Mouse (Mus musculus): ENCODE data around the gene Ldha.

The Ldha gene

DNA sequence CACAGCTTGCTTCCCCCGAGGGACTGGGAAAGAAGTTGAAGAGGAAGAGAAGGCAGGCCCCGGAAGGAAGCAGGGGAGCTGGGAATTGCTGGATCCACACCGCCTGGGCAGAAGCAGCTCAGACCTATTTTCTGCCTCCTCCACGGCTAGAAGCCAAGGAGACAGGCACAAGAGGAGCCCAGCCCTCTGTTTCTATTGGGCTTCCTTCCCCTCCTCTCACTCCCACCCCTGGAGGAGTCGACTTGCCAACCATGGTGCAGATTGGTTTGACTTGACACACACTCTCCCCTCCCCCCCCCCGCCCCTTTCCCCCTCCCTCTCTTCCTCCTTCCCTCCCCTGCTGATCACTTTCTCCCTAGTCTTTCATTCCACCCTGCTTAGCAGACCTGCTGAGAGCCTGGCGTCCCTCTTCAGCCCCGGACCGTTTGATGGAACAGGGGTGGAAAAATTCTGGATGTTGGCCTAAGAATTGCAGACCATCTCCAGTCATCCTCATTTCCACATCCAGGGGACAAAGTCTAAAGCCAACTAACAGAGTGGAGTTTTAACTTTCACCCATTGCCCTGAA is 3.1 kb upstream of the Ldha start:
- DNase-seq (ENCODE audit: low spot score in 2 of 2) = peak; percentile 33 to 43

DNA sequence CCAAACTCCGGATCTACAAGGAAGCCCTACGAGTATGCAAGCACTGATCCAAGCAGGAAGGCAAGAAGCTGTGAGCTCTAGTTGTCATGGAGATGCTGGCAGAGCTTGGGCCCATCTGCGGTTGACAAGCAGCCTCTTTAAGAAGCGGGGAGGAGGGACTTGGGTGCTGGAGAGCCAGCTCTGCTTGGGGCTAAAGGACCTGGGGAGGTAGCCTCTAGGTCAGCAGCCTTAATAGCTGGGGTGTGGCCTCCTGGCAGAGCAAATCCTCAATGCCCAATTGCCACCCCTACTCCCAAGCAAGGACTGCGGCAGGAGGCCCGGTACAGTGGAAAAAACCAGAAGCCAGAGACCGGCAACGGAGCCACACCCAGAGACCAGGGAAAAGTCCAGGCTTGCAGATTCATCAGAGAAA is 2.4 kb upstream of the Ldha start:
- peak; percentile 84 to 87 for DNase-seq (ENCODE audit: low spot score in 2 of 2)

DNA sequence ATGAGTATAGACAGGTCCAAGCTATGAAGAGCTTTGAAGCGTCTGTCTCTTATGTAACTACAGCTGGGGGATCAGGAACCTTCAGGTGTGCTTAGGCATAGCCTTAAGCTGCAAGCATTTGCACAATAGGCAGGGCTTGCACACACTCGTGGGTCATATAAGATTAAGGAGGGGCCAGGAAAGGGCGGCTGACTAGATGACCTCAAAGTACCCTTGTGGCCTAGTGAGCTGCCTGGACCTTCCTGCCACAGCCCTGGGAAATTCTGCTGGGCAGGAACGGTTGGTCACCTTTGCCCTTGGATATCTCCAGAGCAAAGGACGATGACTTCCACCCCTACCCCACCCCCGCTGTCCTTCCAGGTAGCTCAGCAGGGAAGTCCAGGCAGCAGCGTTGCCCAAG is 1.8 kb upstream of the Ldha start:
- DNase-seq (ENCODE audit: low spot score in 2 of 2) = no peak

DNA sequence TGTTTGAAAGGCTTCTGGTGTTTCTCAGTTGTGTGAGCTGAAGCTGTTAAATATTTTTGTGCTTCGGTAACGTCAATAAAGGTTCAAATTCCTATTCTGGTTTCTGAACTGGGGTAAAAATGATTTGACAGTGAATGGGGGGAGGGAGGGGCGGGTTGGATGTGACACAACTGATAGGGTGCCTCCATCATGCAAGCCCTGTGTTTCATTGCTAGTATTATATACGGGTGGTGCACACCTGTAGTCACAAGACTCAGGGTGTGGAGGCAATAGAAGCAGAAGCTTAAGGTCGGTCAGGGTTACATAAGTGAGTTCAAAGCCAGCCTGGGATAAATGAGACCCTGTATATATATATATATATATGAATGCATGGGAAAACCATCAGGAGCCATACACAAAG is 1.4 kb upstream of the Ldha start:
- no peak for DNase-seq (ENCODE audit: low spot score in 2 of 2)

DNA sequence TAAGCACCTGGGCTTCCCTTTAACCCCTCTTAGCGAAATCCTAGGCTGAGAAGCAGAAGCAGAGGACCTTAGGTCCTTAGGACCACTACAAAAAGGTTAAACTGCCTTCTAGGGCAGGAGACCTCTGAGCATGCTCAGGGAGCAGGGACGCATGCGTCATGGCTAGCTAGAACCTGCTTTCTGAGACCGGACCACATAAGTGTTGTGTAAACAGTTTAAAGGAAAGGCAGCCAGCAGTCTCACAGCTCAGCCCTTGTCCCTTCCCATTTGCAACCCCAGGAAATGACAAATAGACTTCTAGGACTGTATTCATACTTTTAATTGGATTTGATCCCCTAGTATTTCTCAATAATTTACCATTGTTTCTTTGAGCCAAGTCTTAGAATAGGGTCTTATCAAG is 949 bp upstream of the Ldha start:
- no peak for DNase-seq (ENCODE audit: low spot score in 2 of 2)

DNA sequence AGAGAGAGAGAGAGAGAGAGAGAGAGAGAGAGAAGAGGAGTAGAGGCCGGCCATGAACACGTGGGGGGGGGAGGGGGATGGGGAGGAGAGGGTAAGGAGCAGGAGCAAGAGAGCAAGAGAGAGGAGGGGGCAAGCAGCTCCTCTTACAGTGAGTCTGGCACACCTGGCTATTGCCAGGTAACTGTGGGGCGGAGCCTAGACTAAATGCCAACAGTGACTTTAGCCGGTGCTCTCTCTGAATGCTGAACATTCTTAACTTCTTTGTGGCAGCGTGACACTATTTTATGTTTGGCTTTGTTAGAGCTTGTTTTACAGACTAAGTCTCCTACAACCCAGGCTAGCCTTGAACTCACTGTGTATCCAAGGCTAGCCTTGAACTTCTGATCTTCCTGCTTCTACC is 1.0 kb downstream of the Ldha start:
- no peak for DNase-seq (ENCODE audit: low spot score in 2 of 2)

DNA sequence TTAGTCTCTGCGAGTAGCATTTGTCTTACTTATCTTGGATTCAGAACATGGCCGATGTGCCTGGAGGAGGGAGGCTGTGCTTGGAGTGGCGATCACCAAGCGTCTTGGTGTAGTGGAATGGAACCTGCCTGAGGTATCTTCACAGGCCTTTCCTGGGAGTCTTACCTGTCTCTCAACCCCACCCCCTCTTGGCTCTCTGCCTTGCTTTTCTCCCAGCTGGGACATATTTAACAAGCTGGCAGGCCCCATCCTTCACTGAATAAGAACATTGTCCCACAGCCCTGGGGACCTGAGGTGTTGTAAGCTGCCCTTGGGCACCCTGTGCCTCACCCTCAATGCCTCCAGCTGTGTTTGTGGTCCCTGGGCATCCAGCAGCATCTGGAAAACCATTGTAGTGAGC is 2.3 kb downstream of the Ldha start:
- DNase-seq (ENCODE audit: low spot score in 2 of 2) = no peak

DNA sequence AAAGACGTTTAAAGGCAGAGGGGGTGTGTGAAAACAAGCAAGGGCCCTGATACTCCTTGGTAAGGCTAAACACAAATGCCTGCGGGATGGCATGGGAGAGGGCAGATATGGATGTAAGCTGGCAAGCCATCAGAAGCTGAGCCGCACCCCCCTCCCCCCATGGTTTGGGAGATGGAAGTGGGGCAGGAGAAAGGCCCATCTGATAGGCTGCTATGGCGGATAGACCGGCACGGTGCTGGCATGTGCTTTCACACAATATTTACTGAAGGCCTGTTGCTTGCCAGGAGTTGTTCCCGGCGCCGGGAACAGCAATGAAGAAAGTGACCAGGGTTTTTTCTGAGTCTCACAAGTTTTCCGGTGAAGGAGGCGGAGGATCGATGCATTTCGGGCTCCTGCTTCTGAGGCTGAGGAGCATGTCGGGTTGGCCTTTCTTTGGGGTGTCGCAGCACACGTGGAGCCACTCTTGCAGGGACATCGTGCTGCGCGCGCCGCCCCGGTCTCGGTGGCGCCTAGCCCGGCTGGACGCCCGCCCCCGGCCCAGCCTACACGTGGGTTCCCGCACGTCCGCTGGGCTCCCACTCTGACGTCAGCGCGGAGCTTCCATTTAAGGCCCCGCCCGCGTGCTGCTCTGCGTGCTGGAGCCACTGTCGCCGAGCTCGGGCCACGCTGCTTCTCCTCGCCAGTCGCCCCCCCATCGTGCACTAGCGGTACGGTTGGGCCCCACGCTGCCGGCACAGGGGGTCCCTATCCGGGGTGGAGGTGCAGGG is 4.1 kb downstream of the Ldha start:
- peak; percentile 94 to 96 for DNase-seq (ENCODE audit: low spot score in 2 of 2)

DNA sequence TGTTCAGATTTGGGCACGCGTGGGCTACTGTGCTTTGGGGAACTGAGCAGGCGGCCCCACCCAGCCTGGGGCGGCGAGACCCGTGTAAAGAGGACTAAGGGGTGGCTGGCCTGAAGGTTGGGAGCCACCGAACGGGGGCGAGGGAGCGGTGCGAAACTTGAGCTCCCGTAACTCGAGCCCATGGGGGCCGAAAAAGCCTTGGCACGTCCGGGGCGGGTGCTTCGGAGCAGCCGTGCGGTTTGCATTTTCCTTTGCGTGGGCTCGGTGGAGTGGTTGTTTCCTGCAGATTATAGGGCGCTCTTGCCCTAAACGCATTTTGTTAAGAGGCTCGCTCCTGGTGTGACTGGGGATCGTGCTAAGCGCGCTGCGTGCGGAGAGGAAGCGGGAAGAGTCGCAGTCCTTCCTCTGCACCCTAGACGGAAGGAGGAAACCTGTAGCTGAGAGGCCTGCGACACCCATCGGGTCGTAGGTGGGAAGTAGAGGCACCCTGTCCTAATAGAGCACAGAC is 4.8 kb downstream of the Ldha start:
- DNase-seq (ENCODE audit: low spot score in 2 of 2) = peak in 1 of 2 experiments; percentile 54

DNA sequence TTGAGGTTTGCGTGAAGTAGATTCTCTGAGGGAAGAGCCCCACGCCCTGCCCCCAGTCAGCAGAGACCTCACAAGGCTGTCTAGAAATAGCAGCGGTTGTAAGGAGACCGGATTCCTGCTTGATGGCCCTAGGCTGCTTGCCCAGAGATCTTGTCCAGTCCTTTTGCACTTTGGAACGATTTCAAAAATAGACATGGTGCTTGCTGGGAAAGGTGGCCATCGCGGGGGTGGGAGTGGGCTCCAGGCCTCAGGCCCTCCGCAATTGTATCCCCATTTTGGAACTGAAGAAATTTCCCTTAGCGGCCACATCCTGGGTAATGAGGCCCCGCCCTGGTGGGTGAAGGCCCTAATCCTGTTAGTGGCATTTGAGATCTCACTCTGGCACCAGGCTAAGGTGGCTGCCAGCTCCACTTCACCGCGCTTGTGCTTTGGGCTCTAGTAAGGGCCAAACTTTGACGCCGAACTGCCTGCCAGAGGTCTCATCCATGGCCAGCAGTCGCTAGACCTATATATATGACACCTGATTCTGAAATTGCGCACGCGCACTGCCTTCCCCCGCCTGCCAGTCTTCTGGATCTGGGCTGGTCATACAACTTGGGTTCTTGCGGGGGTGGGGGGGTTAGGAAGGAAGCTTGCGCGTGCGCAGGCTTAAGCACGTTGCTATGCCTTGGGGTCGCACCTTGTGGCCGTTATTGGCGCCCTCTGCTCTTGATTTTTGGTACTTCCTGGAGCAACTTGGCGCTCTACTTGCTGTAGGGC is 5.4 kb downstream of the Ldha start:
- peak; percentile 39 to 59 for DNase-seq (ENCODE audit: low spot score in 2 of 2)

DNA sequence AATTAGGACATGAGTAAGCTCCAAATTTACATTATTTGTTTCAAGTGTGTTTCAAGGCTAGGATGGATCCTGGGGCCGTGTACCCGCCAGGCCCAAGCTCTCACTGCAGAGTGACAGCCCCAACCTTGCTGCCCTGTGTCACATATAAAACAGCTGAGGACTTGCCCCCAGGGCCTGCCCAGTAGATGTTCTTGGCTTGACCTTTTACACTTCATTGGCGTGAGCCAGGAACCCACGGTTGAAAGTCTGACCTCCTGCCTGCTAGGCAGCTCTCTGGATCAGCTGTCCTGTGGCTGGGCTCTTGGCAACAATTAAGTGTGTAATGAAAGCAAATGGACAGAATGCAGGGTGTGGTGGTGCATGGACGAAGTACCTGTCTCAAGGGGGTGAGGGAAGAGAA is 8.0 kb downstream of the Ldha start:
- no peak for DNase-seq (ENCODE audit: low spot score in 2 of 2)

DNA sequence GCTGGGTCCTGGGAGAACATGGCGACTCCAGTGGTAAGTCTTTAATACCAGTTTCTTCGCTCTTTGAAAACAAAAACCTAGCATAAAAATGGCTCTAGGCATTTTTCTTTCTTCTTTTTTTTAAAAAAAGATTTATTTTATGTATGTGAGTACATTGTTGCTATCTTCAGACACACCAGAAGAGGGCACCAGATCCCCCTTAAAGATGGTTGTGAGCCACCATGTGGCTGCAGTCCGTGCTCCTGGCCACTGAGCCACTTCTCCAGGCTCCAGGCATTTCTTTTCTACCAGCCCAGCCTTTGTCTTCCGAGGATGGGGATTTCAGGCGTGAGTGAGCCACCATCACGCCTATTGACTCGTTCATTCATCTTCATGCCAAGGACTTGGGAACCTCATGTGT is 9.8 kb downstream of the Ldha start:
- DNase-seq (ENCODE audit: low spot score in 2 of 2) = no peak

DNA sequence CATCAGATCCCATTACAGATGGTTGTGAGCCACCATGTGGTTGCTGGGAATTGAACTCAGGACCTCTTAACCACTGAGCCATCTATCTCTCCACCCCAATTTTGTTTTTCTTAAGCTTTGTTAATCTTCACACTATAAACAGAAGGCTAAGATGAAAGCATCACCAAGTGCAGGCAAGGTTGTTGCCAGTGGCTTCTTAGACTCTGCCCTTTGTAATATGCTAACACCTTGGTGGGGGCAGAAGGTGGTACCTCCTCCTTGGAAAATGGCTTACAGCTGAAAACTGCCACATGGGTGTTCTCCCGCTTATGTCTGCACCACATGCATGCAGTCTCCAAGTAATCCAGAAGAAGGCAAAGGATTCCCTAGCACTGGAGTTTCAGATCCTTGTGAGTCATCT is 11.4 kb downstream of the Ldha start:
- no peak for DNase-seq (ENCODE audit: low spot score in 2 of 2)

DNA sequence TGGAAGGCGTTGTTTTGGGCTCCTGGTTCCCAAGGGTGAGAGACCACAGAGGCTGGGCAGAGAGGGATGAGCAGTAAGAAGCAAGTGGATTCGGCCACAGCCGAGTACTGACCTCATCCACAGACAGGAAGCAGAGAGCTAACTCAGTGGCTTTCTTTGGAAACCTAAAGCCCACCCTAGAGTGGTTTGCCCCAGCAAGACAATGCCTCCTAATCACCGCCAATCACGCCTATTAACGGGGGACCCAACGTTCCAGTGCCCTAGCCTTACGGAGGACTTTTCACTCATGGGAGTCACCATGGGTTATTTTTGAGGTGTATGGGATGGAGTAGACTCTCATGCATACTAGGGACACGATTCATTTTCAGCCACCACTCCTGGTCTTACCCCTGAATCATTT is 12.1 kb downstream of the Ldha start:
- no peak for DNase-seq (ENCODE audit: low spot score in 2 of 2)

DNA sequence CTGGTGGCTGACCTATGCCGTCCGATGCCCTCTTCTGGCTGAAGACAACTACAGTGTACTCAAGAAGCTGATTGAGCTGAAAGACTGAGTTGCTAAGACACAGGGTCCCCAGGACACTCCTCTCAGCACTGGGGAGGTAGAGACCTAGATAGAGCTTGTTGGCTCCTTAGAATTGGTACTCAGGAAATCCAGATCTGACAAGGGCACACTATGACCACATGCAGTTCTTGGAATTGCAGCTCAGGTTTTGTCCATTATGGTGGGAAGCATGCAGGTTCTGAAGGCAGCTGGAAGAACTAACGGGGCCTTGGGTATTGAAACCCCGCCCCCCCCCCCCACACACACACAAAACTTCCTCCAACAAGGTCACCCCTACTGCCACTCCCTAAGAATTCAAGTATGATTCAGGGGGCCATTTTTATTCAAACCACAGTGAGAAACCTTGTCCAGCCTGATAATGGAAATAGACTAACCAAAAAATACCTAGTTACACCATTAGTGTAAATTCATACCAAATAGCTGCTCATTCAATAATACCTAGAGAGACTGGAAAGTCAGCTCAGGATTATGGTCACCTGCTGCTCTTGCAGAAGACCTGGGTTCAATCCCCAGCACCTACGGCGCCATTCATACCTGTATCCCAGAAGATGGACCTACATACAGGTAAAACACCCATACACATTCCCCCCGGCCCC is 14.7 kb downstream of the Ldha start:
- DNase-seq (ENCODE audit: low spot score in 2 of 2) = no peak

DNA sequence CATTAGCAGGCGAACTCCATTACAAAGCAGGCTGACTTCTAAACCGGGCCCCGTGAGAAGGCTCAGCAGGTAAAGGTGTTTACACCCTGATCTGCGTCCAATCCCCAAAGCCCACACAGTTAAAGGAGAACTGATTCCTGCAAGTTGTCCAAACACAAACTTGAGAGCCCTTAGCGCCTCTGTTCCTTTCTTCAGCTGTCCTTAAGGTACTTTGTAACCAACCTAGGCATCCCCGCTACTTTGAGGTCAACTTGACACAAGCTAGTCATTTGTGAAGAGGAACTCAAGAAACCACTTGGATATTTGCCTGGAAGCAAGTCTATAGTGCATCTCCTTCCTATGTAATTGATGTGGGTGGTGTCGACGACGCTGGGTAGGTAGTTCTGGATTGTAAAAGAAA is 16.2 kb downstream of the Ldha start:
- DNase-seq (ENCODE audit: low spot score in 2 of 2) = no peak

DNA sequence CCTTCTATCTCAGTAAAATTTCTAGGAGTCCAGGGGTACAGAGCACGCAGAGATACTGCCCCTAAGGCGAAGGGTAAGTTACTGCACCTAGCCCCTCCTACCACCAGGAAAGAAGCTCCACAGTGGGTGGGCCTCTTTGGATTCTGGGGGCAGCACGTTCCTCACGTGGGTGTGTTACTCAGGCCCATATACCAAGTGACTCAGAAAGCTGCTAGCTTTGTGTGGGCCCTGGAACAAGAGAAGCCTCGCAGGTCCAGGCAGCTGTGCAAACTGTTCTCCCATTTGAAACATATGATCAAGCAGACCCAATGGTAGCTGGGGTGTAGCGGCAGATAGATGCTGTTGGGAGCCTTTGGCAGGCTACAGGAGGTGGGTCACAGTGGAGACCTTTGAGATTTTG is 17.8 kb downstream of the Ldha start:
- DNase-seq (ENCODE audit: low spot score in 2 of 2) = peak in 1 of 2 experiments; percentile 29

DNA sequence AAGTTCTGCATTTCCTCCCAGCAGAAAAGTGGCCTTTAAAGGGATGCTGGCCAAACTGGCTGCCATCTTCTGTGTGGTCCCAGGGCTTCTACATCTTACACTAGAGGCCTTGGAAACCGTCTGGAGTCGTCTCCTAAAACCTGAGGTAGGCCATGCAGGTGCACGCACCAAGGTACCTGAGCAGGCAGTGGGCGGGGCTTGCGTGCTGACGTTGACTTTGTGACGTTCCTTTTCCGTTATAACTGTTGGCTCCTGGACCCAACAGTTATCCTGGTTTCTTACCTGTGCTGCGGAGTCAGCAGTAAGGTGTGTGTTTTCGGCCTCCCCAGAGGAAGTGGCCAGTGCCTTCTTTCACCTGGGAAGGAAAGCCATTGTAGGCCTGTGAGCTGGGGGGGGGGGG is 19.7 kb downstream of the Ldha start, which contains the start of gene Ldhc:
Gene Ldhc, plus strand, starts transcription at position 208 of the 400 bp plus-strand sequence.
- no peak for DNase-seq (ENCODE audit: low spot score in 2 of 2)

DNA sequence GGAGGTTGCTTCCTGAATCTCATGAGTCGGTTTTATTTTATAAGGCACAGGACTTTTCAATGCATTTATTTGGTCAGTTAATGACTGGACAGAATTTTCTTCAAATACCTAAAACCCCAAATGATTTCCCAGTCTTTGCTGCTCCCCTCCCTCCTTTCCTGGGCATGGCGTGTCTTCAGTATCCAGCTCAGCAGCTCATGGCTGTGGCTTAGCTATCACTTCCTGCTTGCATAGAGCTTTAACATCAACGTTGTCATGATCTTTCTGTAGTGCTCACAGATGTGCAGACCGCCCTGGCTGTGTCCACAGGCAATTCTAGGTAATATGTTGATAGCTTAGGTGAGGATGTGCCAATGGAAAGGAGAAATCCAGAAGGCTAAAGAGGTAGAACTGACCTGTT is 30.7 kb downstream of the Ldha start:
- no peak for DNase-seq (ENCODE audit: low spot score in 2 of 2)

DNA sequence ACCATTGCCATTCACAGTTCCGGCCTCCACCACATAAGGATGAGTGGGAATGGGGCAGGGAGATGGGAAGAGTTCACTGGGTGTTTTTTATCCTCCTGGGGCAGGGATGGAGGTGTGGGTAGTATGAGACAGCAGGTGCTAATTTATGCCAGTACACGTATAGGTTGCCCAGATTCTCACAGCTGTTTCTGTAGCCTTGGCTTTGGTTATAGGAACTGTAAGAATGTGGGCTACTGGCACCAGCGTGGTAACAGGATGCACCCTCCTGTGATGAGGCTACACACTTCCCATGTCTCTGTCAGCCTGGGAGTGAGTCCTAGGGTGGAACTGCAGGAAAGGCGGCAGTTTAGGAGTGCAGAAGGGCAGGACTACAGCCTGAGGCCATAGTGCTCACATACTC is 35.6 kb downstream of the Ldha start:
- DNase-seq (ENCODE audit: low spot score in 2 of 2) = peak; percentile 11 to 28

DNA sequence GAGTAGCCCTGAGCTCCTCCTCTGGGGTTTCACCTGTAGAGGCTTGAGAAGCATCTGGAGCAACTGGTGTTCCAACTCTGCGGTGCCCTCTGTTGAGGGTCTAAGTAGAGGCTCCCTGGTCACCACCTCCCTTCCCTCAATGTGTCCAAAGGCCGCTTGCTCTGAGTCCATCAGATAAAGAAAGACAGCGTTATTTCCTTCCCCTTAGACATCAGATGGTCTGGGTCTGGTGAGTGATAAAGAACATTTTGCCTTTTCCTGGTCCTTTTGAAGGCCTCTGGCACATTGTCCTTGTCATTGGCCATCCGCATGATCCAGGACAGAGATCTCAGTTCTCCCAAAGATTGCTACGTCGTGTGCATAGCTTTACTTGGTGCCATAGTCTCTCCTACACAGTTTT is 36.0 kb downstream of the Ldha start:
- no peak for DNase-seq (ENCODE audit: low spot score in 2 of 2)

DNA sequence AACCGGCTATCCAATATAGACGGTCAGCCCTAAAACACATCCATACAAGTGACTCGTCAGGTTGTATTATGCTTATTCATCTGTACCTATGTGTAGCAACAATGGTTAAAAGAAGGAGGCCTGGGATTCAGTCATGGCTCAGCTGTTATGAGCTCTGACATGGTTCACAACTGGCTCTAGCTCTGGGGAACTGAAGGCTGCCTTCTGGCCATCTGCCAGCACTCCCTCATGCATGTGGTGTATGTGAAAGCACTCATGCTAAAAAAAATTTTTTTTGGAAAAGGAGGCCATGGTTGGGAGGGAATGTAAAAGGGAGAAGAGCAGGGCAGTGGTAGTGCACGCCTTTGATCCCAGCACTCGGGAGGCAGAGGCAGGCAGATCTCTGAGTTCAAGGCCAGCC is 38.6 kb downstream of the Ldha start:
- DNase-seq (ENCODE audit: low spot score in 2 of 2) = no peak
